Mouse (Mus musculus): ENCODE measurements around the gene Acsl5. TPM values are rescaled to one million over a fixed set of nuclear protein-coding genes. Genes with fewer than 3 reads are reported as not detected.

The Acsl5 gene
- polyA plus RNA-seq, 2 experiments, result 13.6 to 42.8 TPM

DNA sequence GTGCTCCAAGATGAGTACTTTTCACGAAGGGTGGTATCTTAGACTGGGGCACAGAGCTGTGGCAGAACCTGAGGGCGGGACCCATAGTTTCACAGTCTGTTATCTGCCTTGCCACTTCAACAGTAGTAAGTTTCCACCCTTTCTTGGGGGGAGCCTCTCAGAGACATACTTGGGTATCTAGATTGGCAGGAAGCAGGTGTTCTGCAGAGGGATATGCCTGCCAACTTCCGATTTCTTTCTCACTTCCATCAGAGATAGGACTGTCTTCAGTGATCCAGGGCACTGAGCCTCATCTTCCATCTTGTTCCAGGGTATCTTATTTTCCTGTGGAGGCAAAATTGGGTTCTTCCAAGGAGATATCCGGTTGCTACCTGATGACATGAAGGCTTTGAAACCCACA is 32.4 kb downstream of the Acsl5 start:
- Histone ChIP-seq H3K9me3 (ENCODE audit: control insufficient read depth, low read length) (no peaks in the 10 kb centered on the region), H3K4me3 (replicated peaks; ENCODE audit: low read length) (no peak overlapping the region), H3K27me3 (ENCODE audit: control insufficient read depth, insufficient read depth, low read length) (no peaks in the 10 kb centered on the region), H3K4me2 (replicated peaks; ENCODE audit: low read depth, low read length, severe bottlenecking) (no peak overlapping the region), H3K27ac (replicated peaks; ENCODE audit: low read depth, low read length) (no peak overlapping the region), H3K9ac (ENCODE audit: low read depth, low read length, severe bottlenecking) (no peak overlapping the region), H3K4me1 (ENCODE audit: control insufficient read depth, insufficient read depth, low read length) (no peaks in the 10 kb centered on the region), H3K36me3 (ENCODE audit: control insufficient read depth, insufficient read depth, low read length) (no peaks in the 10 kb centered on the region; the same call in 1 of the 2 replicates)
- no peak for ATAC-seq (ENCODE audit: low FRiP score, low read depth)
- TF ChIP-seq POLR2A (IDR thresholded peaks at IDR 0.05; ENCODE audit: borderline replicate concordance, extremely low read depth, insufficient read depth, insufficient read length), result no peak
- 85% methylated on average over 4 of the region's 4 CpGs for WGBS
- no peak for DNase-seq (ENCODE audit: low spot score)

DNA sequence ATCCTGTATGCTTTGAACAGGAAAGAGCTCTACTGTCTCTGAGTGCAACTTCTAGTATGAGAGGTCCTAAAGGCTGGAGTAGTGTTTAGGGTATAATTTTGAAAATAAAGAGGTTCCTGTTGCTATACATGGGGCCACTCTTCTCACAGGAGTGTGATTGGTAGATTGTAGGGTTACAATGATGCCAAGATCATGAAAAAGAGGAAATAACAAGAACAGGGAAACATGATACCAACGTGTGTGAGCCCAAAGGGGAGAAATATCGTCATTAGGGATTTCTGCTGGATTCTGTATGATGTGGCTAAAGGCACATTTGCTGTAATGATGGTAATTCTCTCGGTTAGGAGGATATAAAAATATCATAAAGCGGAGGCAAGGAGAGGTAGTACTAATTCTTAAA is 34.3 kb downstream of the Acsl5 start:
- Histone ChIP-seq H3K36me3 (ENCODE audit: control insufficient read depth, insufficient read depth, low read length) (no peaks in the 10 kb centered on the region; the same call in 1 of the 2 replicates), H3K4me2 (replicated peaks; ENCODE audit: low read depth, low read length, severe bottlenecking) (no peak overlapping the region), H3K27ac (replicated peaks; ENCODE audit: low read depth, low read length) (no peak overlapping the region), H3K9me3 (ENCODE audit: control insufficient read depth, low read length) (no peaks in the 10 kb centered on the region), H3K27me3 (ENCODE audit: control insufficient read depth, insufficient read depth, low read length) (no peaks in the 10 kb centered on the region), H3K4me1 (ENCODE audit: control insufficient read depth, insufficient read depth, low read length) (no peaks in the 10 kb centered on the region), H3K9ac (ENCODE audit: low read depth, low read length, severe bottlenecking) (no peak overlapping the region), H3K4me3 (replicated peaks; ENCODE audit: low read length) (no peak overlapping the region)
- TF ChIP-seq POLR2A (IDR thresholded peaks at IDR 0.05; ENCODE audit: borderline replicate concordance, extremely low read depth, insufficient read depth, insufficient read length), result no peak
- no peak for DNase-seq (ENCODE audit: low spot score)
- WGBS, result 66% methylated on average over 4 of the region's 4 CpGs
- no peak for ATAC-seq (ENCODE audit: low FRiP score, low read depth)

DNA sequence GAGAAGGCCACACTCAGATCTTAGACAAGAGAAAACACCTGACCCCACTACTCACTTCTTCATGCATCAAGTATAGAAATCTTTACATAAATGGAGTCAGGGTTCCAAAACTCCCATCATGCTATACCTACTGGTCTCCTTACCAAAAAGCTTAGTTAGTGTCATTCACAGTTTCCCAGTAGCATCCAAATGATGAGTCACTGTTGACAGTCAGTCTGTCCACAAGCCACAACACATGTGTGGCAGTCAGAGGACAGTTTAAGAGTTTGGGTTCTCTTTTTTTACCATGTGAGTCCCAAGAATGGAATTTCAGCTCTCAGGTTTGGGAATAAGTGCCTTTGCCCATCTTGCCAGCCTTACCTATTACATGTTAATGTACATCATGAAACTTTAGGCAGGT is 37.2 kb downstream of the Acsl5 start:
- Histone ChIP-seq H3K27ac (replicated peaks; ENCODE audit: low read depth, low read length) (no peak overlapping the region), H3K9me3 (ENCODE audit: control insufficient read depth, low read length) (no peaks in the 10 kb centered on the region), H3K27me3 (ENCODE audit: control insufficient read depth, insufficient read depth, low read length) (no peaks in the 10 kb centered on the region), H3K9ac (ENCODE audit: low read depth, low read length, severe bottlenecking) (no peak overlapping the region), H3K4me1 (ENCODE audit: control insufficient read depth, insufficient read depth, low read length) (no peaks in the 10 kb centered on the region), H3K4me3 (replicated peaks; ENCODE audit: low read length) (no peak overlapping the region), H3K36me3 (ENCODE audit: control insufficient read depth, insufficient read depth, low read length) (no peaks in the 10 kb centered on the region), H3K4me2 (replicated peaks; ENCODE audit: low read depth, low read length, severe bottlenecking) (no peak overlapping the region)
- no peak for TF ChIP-seq POLR2A (IDR thresholded peaks at IDR 0.05; ENCODE audit: borderline replicate concordance, extremely low read depth, insufficient read depth, insufficient read length)
- ATAC-seq (ENCODE audit: low FRiP score, low read depth) (no peak), DNase-seq (ENCODE audit: low spot score) (no peak)

DNA sequence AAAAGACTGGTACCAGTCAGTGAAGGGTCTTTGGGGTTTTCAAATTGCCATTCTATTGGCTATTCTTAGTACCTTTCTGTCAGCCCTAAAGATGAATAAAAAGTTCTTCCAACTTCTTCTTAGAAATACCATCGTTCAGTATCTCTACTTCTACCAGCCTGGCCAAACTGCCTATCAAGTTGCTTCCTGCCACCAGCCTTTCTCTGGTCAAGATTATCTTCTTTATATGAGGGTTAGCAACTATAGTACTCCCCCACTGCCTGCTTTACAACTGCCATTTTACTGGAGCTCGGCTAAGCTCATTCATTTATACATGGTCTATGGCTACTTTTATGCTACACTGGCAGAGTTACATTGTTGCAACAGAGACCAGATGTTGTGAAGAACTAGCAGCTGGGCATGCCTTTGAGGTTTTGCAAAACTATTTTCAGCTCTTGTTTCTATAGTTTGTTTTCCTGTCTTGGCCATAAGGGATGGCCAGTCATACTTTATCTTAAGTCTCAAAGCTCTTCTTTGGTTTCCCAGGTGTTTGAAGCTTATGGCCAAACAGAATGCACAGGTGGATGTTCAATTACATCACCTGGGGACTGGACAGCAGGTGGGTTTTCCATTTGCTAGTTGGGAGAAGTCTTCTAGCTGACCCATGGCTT is 39.0 kb downstream of the Acsl5 start:
- Histone ChIP-seq H3K36me3 (ENCODE audit: control insufficient read depth, insufficient read depth, low read length) (peaks cover 9% of the 10 kb centered on the region), H3K4me2 (replicated peaks; ENCODE audit: low read depth, low read length, severe bottlenecking) (no peak overlapping the region), H3K4me3 (replicated peaks; ENCODE audit: low read length) (no peak overlapping the region), H3K27me3 (ENCODE audit: control insufficient read depth, insufficient read depth, low read length) (no peaks in the 10 kb centered on the region), H3K9me3 (ENCODE audit: control insufficient read depth, low read length) (no peaks in the 10 kb centered on the region), H3K4me1 (ENCODE audit: control insufficient read depth, insufficient read depth, low read length) (no peaks in the 10 kb centered on the region), H3K27ac (replicated peaks; ENCODE audit: low read depth, low read length) (no peak overlapping the region), H3K9ac (ENCODE audit: low read depth, low read length, severe bottlenecking) (no peak overlapping the region)
- no peak for TF ChIP-seq POLR2A (IDR thresholded peaks at IDR 0.05; ENCODE audit: borderline replicate concordance, extremely low read depth, insufficient read depth, insufficient read length)
- no peak for DNase-seq (ENCODE audit: low spot score)
- no peak for ATAC-seq (ENCODE audit: low FRiP score, low read depth)
- 75% methylated on average over 2 of the region's 2 CpGs for WGBS

DNA sequence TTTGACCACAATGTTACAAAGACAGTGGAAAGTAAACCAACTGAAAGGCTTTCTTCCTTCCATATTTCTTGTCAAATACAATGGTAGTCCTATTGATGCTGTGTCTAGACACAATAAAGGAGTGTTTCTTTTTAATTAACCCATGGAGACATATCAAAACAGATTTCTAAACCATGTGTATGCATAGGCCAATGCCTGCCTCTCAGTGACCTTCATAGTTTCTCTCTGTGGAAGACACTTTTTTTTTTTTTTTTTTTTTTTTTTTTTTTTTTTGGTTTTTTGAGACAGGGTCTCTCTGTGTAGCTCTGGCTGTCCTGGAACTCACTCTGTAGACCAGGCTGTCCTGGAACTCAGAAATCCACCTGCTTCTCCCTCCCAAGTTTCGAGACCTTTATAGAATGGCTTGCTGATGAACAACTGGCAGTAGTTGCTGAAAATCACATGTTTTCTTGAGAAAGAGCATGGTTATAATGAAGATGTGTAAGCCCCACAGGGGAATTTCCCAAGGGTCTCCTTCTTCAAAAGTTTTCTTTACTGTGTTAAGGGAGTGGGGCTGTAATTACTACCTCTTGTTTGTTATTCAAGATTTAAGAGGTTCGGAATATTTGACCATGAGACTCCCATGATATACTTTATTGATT is 40.6 kb downstream of the Acsl5 start:
- 87% methylated on average over 2 of the region's 2 CpGs for WGBS
- Histone ChIP-seq H3K27me3 (ENCODE audit: control insufficient read depth, insufficient read depth, low read length) (no peaks in the 10 kb centered on the region), H3K4me2 (replicated peaks; ENCODE audit: low read depth, low read length, severe bottlenecking) (no peak overlapping the region), H3K9me3 (ENCODE audit: control insufficient read depth, low read length) (no peaks in the 10 kb centered on the region), H3K4me3 (replicated peaks; ENCODE audit: low read length) (no peak overlapping the region), H3K36me3 (ENCODE audit: control insufficient read depth, insufficient read depth, low read length) (peaks cover 23% of the 10 kb centered on the region), H3K9ac (ENCODE audit: low read depth, low read length, severe bottlenecking) (no peak overlapping the region), H3K27ac (replicated peaks; ENCODE audit: low read depth, low read length) (no peak overlapping the region), H3K4me1 (ENCODE audit: control insufficient read depth, insufficient read depth, low read length) (no peaks in the 10 kb centered on the region)
- TF ChIP-seq POLR2A (IDR thresholded peaks at IDR 0.05; ENCODE audit: borderline replicate concordance, extremely low read depth, insufficient read depth, insufficient read length), result no peak
- ATAC-seq (ENCODE audit: low FRiP score, low read depth), result no peak
- no peak for DNase-seq (ENCODE audit: low spot score)
